Mouse (Mus musculus): Measurements from ENCODE around the gene Gm36210. TPM values are rescaled to one million over a fixed set of nuclear protein-coding genes. Genes with fewer than 3 reads are reported as not detected.

Gene Gm36210
- polyA plus RNA-seq, 1 experiment from 2014 or later, result not detected

DNA sequence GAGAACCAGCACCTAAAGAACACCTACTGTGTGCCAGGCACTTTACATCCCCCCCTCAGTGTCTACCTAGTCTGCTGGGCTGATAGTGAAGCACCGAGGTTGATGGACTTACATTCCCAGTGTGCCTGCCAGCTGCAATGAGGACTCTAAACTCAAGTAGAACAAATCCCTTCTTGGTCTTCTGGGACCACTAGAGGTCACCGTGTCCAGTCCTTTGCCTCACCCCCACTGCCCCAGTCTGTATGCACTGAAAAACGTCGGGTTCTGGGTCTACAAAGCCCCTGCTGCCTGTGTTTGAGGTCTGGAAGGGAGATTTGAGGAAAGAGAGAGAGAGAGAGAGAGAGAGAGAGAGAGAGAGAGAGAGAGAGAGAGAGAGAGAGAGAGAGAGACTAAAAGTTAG is 18.2 kb upstream of the Gm36210 start:
- Histone ChIP-seq H3K4me2 (ENCODE audit: low read depth, low read length) (no peak overlapping the region), H3K9ac (replicated peaks) (no peak overlapping the region), H3K27me3 (ENCODE audit: insufficient read depth, low read length) (peaks cover 23% of the 10 kb centered on the region), H3K4me3 (ENCODE audit: low read depth, low read length) (no peak overlapping the region), H3K4me1 (ENCODE audit: insufficient read depth) (peaks cover 15% of the 10 kb centered on the region), H3K27ac (ENCODE audit: low read depth) (no peak overlapping the region), H3K36me3 (replicated peaks; ENCODE audit: insufficient read depth, low read length) (peaks cover 10% of the 10 kb centered on the region), H3K9me3 (ENCODE audit: low read length) (no peaks in the 10 kb centered on the region)
- WGBS (ENCODE audit: insufficient replicate concordance), result 5% methylated on average over 4 of the region's 4 CpGs
- TF ChIP-seq CTCF (IDR thresholded peaks at IDR 0.05; ENCODE audit: low read depth), result no peak
- no peak for TF ChIP-seq EP300 (IDR thresholded peaks at IDR 0.05; ENCODE audit: low read depth)
- DNase-seq (no peak), ATAC-seq (no peak)

DNA sequence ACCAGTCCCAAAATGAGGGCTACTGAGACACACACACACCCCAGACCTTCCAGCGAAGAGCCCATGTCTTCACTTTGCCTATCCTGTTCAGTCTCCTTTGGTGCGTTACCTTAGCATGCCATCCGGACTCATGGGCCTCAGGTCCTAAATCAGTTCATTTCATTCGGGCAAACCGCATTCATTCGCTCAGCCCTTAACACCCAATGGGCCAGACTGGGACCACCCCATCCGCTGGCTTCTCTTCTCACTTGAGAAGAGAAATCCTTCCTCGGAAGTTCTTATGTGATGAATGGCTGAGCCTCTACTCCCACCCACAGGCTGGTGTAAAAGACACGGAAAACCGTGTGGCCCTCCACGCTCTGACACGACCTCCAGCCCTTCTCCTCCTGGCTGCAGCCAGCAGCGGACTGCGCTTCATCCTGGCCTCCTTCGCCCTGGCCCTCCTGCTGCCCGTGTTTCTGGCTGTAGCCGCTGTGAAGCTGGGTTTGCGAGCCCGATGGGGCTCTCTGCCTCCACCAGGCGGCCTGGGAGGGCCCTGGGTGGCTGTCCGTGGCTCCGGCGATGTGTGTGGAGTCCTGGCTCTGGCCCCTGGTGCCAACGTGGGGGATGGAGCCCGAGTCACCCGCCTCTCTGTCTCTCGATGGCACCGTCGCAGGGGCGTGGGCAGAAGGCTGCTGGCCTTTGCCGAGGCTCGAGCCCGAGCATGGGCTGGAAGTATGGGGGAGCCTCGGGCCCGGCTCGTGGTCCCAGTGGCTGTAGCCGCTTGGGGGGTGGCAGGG is 17.5 kb upstream of the Gm36210 start:
- Histone ChIP-seq H3K4me2 (ENCODE audit: low read depth, low read length) (peak overlapping the region; percentile 6; the same call in 1 of the 2 replicates), H3K9ac (replicated peaks) (peak overlapping the region; percentile 34; the same call in 1 of the 2 replicates), H3K27ac (ENCODE audit: low read depth) (no peak overlapping the region), H3K36me3 (replicated peaks; ENCODE audit: insufficient read depth, low read length) (peaks cover 16% of the 10 kb centered on the region), H3K4me3 (ENCODE audit: low read depth, low read length) (0 out of 2 replicates have a peak overlapping the region, but pooled peaks have one; percentile 13), H3K9me3 (ENCODE audit: low read length) (no peaks in the 10 kb centered on the region), H3K4me1 (ENCODE audit: insufficient read depth) (peaks cover 15% of the 10 kb centered on the region), H3K27me3 (ENCODE audit: insufficient read depth, low read length) (peaks cover 23% of the 10 kb centered on the region)
- WGBS (ENCODE audit: insufficient replicate concordance), result 7% methylated on average over 37 of the region's 37 CpGs
- peak; percentile 33; the same call in 1 of the 2 replicates for ATAC-seq
- no peak for TF ChIP-seq EP300 (IDR thresholded peaks at IDR 0.05; ENCODE audit: low read depth)
- peak; percentile 45 for TF ChIP-seq CTCF (IDR thresholded peaks at IDR 0.05; ENCODE audit: low read depth)
- DNase-seq, result no peak

DNA sequence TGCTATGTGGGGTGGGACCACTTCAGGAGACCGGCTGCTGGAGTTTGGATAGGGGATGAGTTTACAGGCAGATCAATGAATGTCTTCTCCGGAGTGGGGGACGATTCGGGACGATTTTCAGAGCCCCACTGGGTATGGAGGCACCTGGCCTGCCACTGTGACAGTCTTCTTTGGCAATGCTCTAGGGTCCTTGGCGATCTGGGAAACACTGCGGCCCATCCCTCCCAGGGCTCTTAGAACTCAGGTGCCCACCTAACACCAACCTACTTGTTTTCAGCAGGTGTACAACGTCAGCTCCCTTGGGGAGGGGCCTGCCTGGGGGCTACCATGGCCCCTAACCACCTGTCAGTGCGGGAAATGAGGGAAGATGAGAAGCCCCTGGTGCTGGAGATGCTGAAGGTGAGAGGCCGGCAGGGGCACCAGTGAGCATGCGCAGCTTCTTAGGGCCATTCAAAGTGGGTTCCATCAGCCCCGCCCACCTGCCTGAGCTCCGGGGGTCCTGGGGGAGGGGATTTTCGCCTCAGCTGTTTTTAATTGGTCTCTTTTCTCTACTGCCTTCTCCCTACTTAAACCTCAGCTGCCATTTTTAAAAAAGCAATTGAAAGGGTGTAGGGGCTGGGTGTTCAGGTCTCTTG is 16.7 kb upstream of the Gm36210 start:
- Histone ChIP-seq H3K27me3 (ENCODE audit: insufficient read depth, low read length) (peaks cover 23% of the 10 kb centered on the region), H3K9ac (replicated peaks) (no peak overlapping the region), H3K36me3 (replicated peaks; ENCODE audit: insufficient read depth, low read length) (peaks cover 20% of the 10 kb centered on the region), H3K4me1 (ENCODE audit: insufficient read depth) (peaks cover 15% of the 10 kb centered on the region), H3K9me3 (ENCODE audit: low read length) (no peaks in the 10 kb centered on the region), H3K4me3 (ENCODE audit: low read depth, low read length) (no peak overlapping the region; the same call in 1 of the 2 replicates), H3K27ac (ENCODE audit: low read depth) (no peak overlapping the region), H3K4me2 (ENCODE audit: low read depth, low read length) (peak overlapping the region; percentile 55)
- 3% methylated on average over 14 of the region's 14 CpGs for WGBS (ENCODE audit: insufficient replicate concordance)
- no peak for ATAC-seq
- no peak for DNase-seq
- TF ChIP-seq CTCF (IDR thresholded peaks at IDR 0.05; ENCODE audit: low read depth) (peak; percentile 31; the same call in 1 of the 2 replicates), EP300 (IDR thresholded peaks at IDR 0.05; ENCODE audit: low read depth) (no peak)

DNA sequence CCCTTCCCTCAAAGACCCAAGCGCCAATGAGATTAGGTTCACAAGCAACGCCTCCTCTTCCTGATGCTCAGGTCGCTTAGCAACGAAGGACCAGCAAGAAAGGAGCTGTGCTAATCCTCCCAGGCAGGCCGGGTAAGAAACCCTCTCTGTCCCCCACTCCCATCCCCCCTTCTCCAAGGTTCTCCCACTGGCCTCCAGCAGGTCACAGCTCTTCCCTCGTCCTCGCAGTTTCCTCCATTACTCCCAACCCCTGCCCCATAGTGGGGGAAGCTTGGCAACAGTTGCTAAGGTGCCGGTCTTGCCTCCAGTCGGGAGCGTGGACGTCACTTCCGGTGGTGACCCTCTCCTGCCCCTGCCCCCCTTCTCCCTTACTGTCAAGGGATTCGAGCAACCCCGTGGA is 16.2 kb upstream of the Gm36210 start:
- Histone ChIP-seq H3K4me1 (ENCODE audit: insufficient read depth) (peaks cover 15% of the 10 kb centered on the region), H3K9me3 (ENCODE audit: low read length) (no peaks in the 10 kb centered on the region), H3K9ac (replicated peaks) (no peak overlapping the region), H3K27ac (ENCODE audit: low read depth) (no peak overlapping the region), H3K4me2 (ENCODE audit: low read depth, low read length) (peak overlapping the region; percentile 55), H3K27me3 (ENCODE audit: insufficient read depth, low read length) (peaks cover 23% of the 10 kb centered on the region), H3K4me3 (ENCODE audit: low read depth, low read length) (no peak overlapping the region; the same call in 1 of the 2 replicates), H3K36me3 (replicated peaks; ENCODE audit: insufficient read depth, low read length) (peaks cover 25% of the 10 kb centered on the region)
- under 1% methylated on average over 14 of the region's 14 CpGs for WGBS (ENCODE audit: insufficient replicate concordance)
- DNase-seq (no peak), ATAC-seq (peak; percentile 17; the same call in 1 of the 2 replicates)
- no peak for TF ChIP-seq CTCF (IDR thresholded peaks at IDR 0.05; ENCODE audit: low read depth)
- TF ChIP-seq EP300 (IDR thresholded peaks at IDR 0.05; ENCODE audit: low read depth), result no peak

DNA sequence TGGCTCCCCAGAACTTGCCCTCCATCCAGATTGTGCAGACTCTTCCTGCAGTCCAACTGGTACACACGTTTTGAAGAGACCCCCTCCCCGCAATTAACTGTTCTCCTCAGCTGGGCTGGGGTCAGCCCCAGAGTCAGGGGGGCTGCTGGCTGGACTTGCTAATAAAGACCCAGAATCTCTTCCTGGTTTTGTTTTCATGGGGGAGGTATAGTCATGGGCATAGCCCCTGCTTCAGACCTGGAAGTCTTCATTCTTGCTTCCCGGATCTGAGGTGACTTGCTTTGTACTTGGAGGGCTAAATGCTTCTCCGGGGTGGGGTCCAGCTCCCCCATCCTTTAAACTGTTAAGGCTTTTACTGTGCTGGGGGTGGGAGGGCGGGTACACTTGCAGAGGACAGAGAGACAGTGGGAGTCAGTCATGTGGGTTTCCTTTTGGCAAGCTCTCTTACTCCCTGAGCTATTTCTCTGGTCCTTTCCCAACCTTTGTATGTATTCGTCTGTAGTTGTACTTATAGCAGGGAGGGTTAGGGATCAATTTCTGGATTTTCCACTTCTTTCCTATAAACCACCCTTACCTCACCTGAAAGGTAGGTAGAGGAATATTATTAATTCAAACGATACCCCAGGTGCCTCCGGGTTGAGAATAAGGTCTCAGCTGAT is 15.6 kb upstream of the Gm36210 start, which contains the start of gene Nat14:
Gene Nat14, plus strand, starts transcription at position 205 of the 659 bp plus-strand sequence.
- Histone ChIP-seq H3K27ac (ENCODE audit: low read depth) (no peak within 1 kb of the TSS; the same call in 1 of the 2 replicates), H3K4me3 (ENCODE audit: low read depth, low read length) (no peak within 1 kb of the TSS; the same call in 1 of the 2 replicates), H3K4me1 (ENCODE audit: insufficient read depth) (peaks cover 16% of the 10 kb centered on the region), H3K27me3 (ENCODE audit: insufficient read depth, low read length) (peaks cover 23% of the 10 kb centered on the region), H3K9ac (replicated peaks) (0 out of 2 replicates have a peak within 1 kb of the TSS, but pooled peaks have one; percentile 26), H3K9me3 (ENCODE audit: low read length) (no peaks in the 10 kb centered on the region), H3K36me3 (replicated peaks; ENCODE audit: insufficient read depth, low read length) (peaks cover 26% of the 10 kb centered on the region), H3K4me2 (ENCODE audit: low read depth, low read length) (peak within 1 kb of the TSS; percentile 55)
- no peak for ATAC-seq
- DNase-seq, result no peak
- TF ChIP-seq EP300 (IDR thresholded peaks at IDR 0.05; ENCODE audit: low read depth) (no peak), CTCF (IDR thresholded peaks at IDR 0.05; ENCODE audit: low read depth) (no peak)
- 32% methylated on average over 8 of the region's 8 CpGs for WGBS (ENCODE audit: insufficient replicate concordance)

Measured in liver, postnatal 0 days (tissue).